ENCODE assay signal across 8 mouse cellular contexts in genomic region chr10:127310523-127311475, GRCm38 (mm10). TPM values are rescaled to one million over a fixed set of nuclear protein-coding genes. Genes with fewer than 3 reads are reported as not detected.
DNase-seq lines count a peak whose midpoint lies in the region; ATAC-seq and TF ChIP-seq lines count a peak whose summit lies in the region.

No protein-coding gene starts in this region.

- peak overlapping the region; percentile 94 for H3K4me3 ChIP-seq in heart, embryonic 11.5 days (ENCODE audit: low read depth, low read length)
- peak overlapping the region; percentile 87 to 91 for H3K4me3 ChIP-seq in ES-E14 (ENCODE audit: insufficient read depth in 1 of 2, low read depth in 1 of 2, low read length in 2 of 2, poor library complexity in 1 of 2, severe bottlenecking in 1 of 2)
- H3K4me3 ChIP-seq in limb, embryonic 11.5 days (ENCODE audit: low read depth, low read length) = peak overlapping the region; percentile 69
- H3K4me3 ChIP-seq in myocyte = peak overlapping the region; percentile 68

- no peaks in the 10 kb centered on the region for H3K9me3 ChIP-seq in heart, embryonic 11.5 days (replicated peaks; ENCODE audit: control insufficient read depth, low read length)
- no peaks in the 10 kb centered on the region for H3K9me3 ChIP-seq in ES-E14 (ENCODE audit: control insufficient read depth, insufficient read depth, low read depth, low read length)
- no peaks in the 10 kb centered on the region for H3K9me3 ChIP-seq in limb, embryonic 11.5 days (ENCODE audit: control insufficient read depth, low read length)

- peak overlapping the region; percentile 91 for H3ac ChIP-seq in myocyte (ENCODE audit: control insufficient read depth, insufficient read length)

- peaks cover 20% of the 10 kb centered on the region for H3K36me3 ChIP-seq in heart, embryonic 11.5 days (ENCODE audit: control insufficient read depth, insufficient read depth, low read length)
- H3K36me3 ChIP-seq in ES-E14 (ENCODE audit: control insufficient read depth, insufficient read depth, low read length, poor library complexity, severe bottlenecking) (peaks cover 31% of the 10 kb centered on the region), myocyte (ENCODE audit: control insufficient read depth, insufficient read depth) (peaks cover 37% of the 10 kb centered on the region)
- peaks cover 16% of the 10 kb centered on the region for H3K36me3 ChIP-seq in limb, embryonic 11.5 days (ENCODE audit: control insufficient read depth, insufficient read depth, low read length)

- peak overlapping the region; percentile 62 for H3K27ac ChIP-seq in heart, embryonic 11.5 days (ENCODE audit: low read depth, low read length)
- peak overlapping the region; percentile 68 for H3K27ac ChIP-seq in ES-E14 (ENCODE audit: insufficient read depth, low read depth, low read length, poor library complexity, severe bottlenecking)
- H3K27ac ChIP-seq in limb, embryonic 11.5 days (replicated peaks; ENCODE audit: low read depth, low read length) = no peak overlapping the region

- H3K4me2 ChIP-seq in heart, embryonic 11.5 days = peak overlapping the region; percentile 79
- peak overlapping the region; percentile 66 for H3K4me2 ChIP-seq in limb, embryonic 11.5 days (ENCODE audit: low read depth, severe bottlenecking)
- H3K4me2 ChIP-seq in myocyte (ENCODE audit: low read depth) = peak overlapping the region; percentile 82

- no peak for DNase-seq in heart, adult 9 months (ENCODE audit: low spot score in 2 of 2)
- no peak for DNase-seq in ES-E14 (ENCODE audit: low read depth, low spot score)
- peak; percentile 70 for DNase-seq in limb, embryonic 11.5 days (ENCODE audit: low spot score)
- DNase-seq in spleen, adult 18-20 months = no peak
- DNase-seq in adrenal gland, postnatal 36 days = no peak

- in situ Hi-C loops in ES-E14 (cut with MboI; ENCODE audit: low sequenced_read_pairs in 2 of 2, unreplicated experiment in 2 of 2) = no loop called here

- peak; percentile 8 for TF ChIP-seq POLR2A in myocyte (IDR thresholded peaks at IDR 0.05; ENCODE audit: insufficient read length, low read depth)

- H3K27me3 ChIP-seq in heart, embryonic 11.5 days (ENCODE audit: control insufficient read depth, insufficient read depth, low read length) = no peaks in the 10 kb centered on the region
- H3K27me3 ChIP-seq in limb, embryonic 11.5 days (ENCODE audit: control insufficient read depth, insufficient read depth, low read length) = no peaks in the 10 kb centered on the region
- no peaks in the 10 kb centered on the region for H3K27me3 ChIP-seq in myocyte (ENCODE audit: control insufficient read depth, insufficient read depth, insufficient read length)

- H3K4me1 ChIP-seq in heart, embryonic 11.5 days (ENCODE audit: control insufficient read depth, insufficient read depth, low read length) = peaks cover 6% of the 10 kb centered on the region
- peaks cover 2 to 4% of the 10 kb centered on the region in 2 experiments for H3K4me1 ChIP-seq in ES-E14 (ENCODE audit: control insufficient read depth in 2 of 2, insufficient read depth in 2 of 2, low read length in 2 of 2, poor library complexity in 1 of 2)
- H3K4me1 ChIP-seq in limb, embryonic 11.5 days (ENCODE audit: control insufficient read depth, insufficient read depth, low read length) = peaks cover 6% of the 10 kb centered on the region; the same call in 1 of the 2 replicates

- H3K9ac ChIP-seq in heart, embryonic 11.5 days (ENCODE audit: low read depth, low read length) = peak overlapping the region; percentile 87
- H3K9ac ChIP-seq in ES-E14 (ENCODE audit: insufficient read depth, low read depth, low read length, poor library complexity, severe bottlenecking) = peak overlapping the region; percentile 96
- peak overlapping the region; percentile 71 for H3K9ac ChIP-seq in limb, embryonic 11.5 days (ENCODE audit: low read length)

- 0 out of 2 replicates have a peak, but pooled peaks have one; percentile 40 for ATAC-seq in heart, embryonic 11.5 days (replicated peaks; ENCODE audit: insufficient number of reproducible peaks, low FRiP score, low TSS enrichment)
- peak; percentile 26; the same call in 1 of the 2 replicates for ATAC-seq in erythroid progenitor cell, adult 5-6 weeks (replicated peaks; ENCODE audit: low FRiP score, poor library complexity, severe bottlenecking)
- peak; percentile 41; the same call in 1 of the 2 replicates for ATAC-seq in limb, embryonic 11.5 days (ENCODE audit: insufficient number of reproducible peaks, low FRiP score, low TSS enrichment, low read depth)

- peaks cover 29% of the 10 kb centered on the region for H3K79me2 ChIP-seq in myocyte (ENCODE audit: control insufficient read depth, insufficient read depth)

- 29% methylated on average over 23 of the region's 23 CpGs for WGBS in heart, embryonic 11.5 days (ENCODE audit: insufficient replicate concordance)
- 38% methylated on average over 23 of the region's 23 CpGs for WGBS in limb, embryonic 11.5 days

TF ChIP-seq in ES-E14, 5 proteins besides CTCF, POLR2A, EP300 and RAD21:
- TF ChIP-seq MAFK (IDR thresholded peaks at IDR 0.05; ENCODE audit: insufficient read depth, low read depth, low read length) (no peak), CHD2 (IDR thresholded peaks at IDR 0.05; ENCODE audit: low read depth, low read length) (no peak), ZC3H11A (IDR thresholded peaks at IDR 0.05; ENCODE audit: borderline replicate concordance, low read depth, low read length) (no peak), ZNF384 (IDR thresholded peaks at IDR 0.05; ENCODE audit: low read depth, low read length) (no peak), HCFC1 (IDR thresholded peaks at IDR 0.05; ENCODE audit: borderline replicate concordance, insufficient read depth, low read length) (no peak)
TF ChIP-seq in ES-E14: peak in this region for 0.

TF ChIP-seq in myocyte, 11 proteins besides CTCF, POLR2A, EP300 and RAD21 (continues in another document):
- TF ChIP-seq E2F4 (IDR thresholded peaks at IDR 0.05; ENCODE audit: insufficient read depth) (no peak), USF1 (IDR thresholded peaks at IDR 0.05; ENCODE audit: low read depth) (no peak), POLR2AphosphoS2 (IDR thresholded peaks at IDR 0.05; ENCODE audit: insufficient read length, low read depth) (no peak), MAX (IDR thresholded peaks at IDR 0.05; ENCODE audit: low read depth) (no peak), MYOD1 (IDR thresholded peaks at IDR 0.05; ENCODE audit: control insufficient read depth in 1 of 3, insufficient read length in 2 of 3, low read depth in 2 of 3) (no peak), CEBPB (IDR thresholded peaks at IDR 0.05; ENCODE audit: insufficient read depth, poor library complexity, severe bottlenecking) (no peak), SRF (IDR thresholded peaks at IDR 0.05; ENCODE audit: control insufficient read depth, insufficient read length, low read depth) (no peak), TCF12 (IDR thresholded peaks at IDR 0.05; ENCODE audit: insufficient read depth, poor library complexity, severe bottlenecking) (no peak), REST (IDR thresholded peaks at IDR 0.05; ENCODE audit: insufficient read depth, insufficient read length) (no peak), MYOG (IDR thresholded peaks at IDR 0.05; ENCODE audit: control insufficient read depth in 1 of 3, insufficient read depth in 1 of 3, insufficient read length in 2 of 3, low read depth in 2 of 3) (no peak)

RNA-seq across cellular contexts. Expression of gene Mars, which starts 0.8 kb away (rescaled TPM):
- 104 and 105 TPM in 2 replicates for polyA plus RNA-seq in heart, embryonic 11.5 days (2014; fragmentation: Nextera tagmentation; extraction: Ambion mirVana)
- total RNA-seq in ES-E14 (2012; rRNA removed) = 206 and 377 TPM in 2 replicates
- total RNA-seq in erythroid progenitor cell, adult 5-6 weeks (2015; ENCODE audit: low replicate concordance) = 68.5 and 80.9 TPM in 2 replicates
- 86.0 and 98.9 TPM in 2 replicates for total RNA-seq in erythroid progenitor cell, adult 5-6 weeks (2017; ENCODE audit: low replicate concordance)
- polyA plus RNA-seq in limb, embryonic 11.5 days (2014; fragmentation: Nextera tagmentation; extraction: Ambion mirVana) = 167 and 170 TPM in 2 replicates
- 280 TPM for polyA plus RNA-seq in myocyte (2012; fragmentation: generic; extraction: Trizol)
- 100 to 1,000 TPM; 102 to 123 TPM for total RNA-seq in adrenal gland, postnatal 36 days (2021)

RNA-seq across cellular contexts. Expression of gene Arhgap9, which starts 11.0 kb away (rescaled TPM):
- polyA plus RNA-seq in heart, embryonic 11.5 days (2014; fragmentation: Nextera tagmentation; extraction: Ambion mirVana) = 1.7 TPM in 2 replicates
- 2.6 and 5.1 TPM in 2 replicates for total RNA-seq in ES-E14 (2012; rRNA removed)
- total RNA-seq in erythroid progenitor cell, adult 5-6 weeks (2015; ENCODE audit: low replicate concordance) = 18.0 and 18.9 TPM in 2 replicates
- 6.4 and 15.4 TPM in 2 replicates for total RNA-seq in erythroid progenitor cell, adult 5-6 weeks (2017; ENCODE audit: low replicate concordance)
- polyA plus RNA-seq in limb, embryonic 11.5 days (2014; fragmentation: Nextera tagmentation; extraction: Ambion mirVana) = 5.3 and 5.5 TPM in 2 replicates
- polyA plus RNA-seq in myocyte (2012; fragmentation: generic; extraction: Trizol) = 0.77 TPM
- 1 to 10 TPM; 1.7 to 2.2 TPM for total RNA-seq in adrenal gland, postnatal 36 days (2021)

RNA-seq across cellular contexts. Expression of gene Mbd6, which starts 22.0 kb away (rescaled TPM):
- polyA plus RNA-seq in heart, embryonic 11.5 days (2014; fragmentation: Nextera tagmentation; extraction: Ambion mirVana) = 13.6 and 15.1 TPM in 2 replicates
- 15.8 and 18.0 TPM in 2 replicates for total RNA-seq in ES-E14 (2012; rRNA removed)
- 55.8 and 69.6 TPM in 2 replicates for total RNA-seq in erythroid progenitor cell, adult 5-6 weeks (2015; ENCODE audit: low replicate concordance)
- total RNA-seq in erythroid progenitor cell, adult 5-6 weeks (2017; ENCODE audit: low replicate concordance) = 10.7 and 15.0 TPM in 2 replicates
- polyA plus RNA-seq in limb, embryonic 11.5 days (2014; fragmentation: Nextera tagmentation; extraction: Ambion mirVana) = 17.0 and 17.2 TPM in 2 replicates
- polyA plus RNA-seq in myocyte (2012; fragmentation: generic; extraction: Trizol) = 24.7 TPM
- 10 to 100 TPM; 42.0 to 45.2 TPM for total RNA-seq in adrenal gland, postnatal 36 days (2021)

RNA-seq across cellular contexts. Expression of gene Gli1, which starts 31.0 kb away (rescaled TPM):
- 0.65 and 1.2 TPM in 2 replicates for polyA plus RNA-seq in heart, embryonic 11.5 days (2014; fragmentation: Nextera tagmentation; extraction: Ambion mirVana)
- 14.9 and 47.3 TPM in 2 replicates for total RNA-seq in ES-E14 (2012; rRNA removed)
- total RNA-seq in erythroid progenitor cell, adult 5-6 weeks (2015; ENCODE audit: low replicate concordance) = not detected in 2 replicates
- total RNA-seq in erythroid progenitor cell, adult 5-6 weeks (2017; ENCODE audit: low replicate concordance) = not detected in 2 replicates
- 8.5 and 11.2 TPM in 2 replicates for polyA plus RNA-seq in limb, embryonic 11.5 days (2014; fragmentation: Nextera tagmentation; extraction: Ambion mirVana)
- polyA plus RNA-seq in myocyte (2012; fragmentation: generic; extraction: Trizol) = 1.00 TPM
- 1 to 10 TPM; 2.7 to 4.2 TPM for total RNA-seq in adrenal gland, postnatal 36 days (2021)

RNA-seq across cellular contexts. Expression of gene Inhbe, which starts 43.4 kb away (rescaled TPM):
- 0.06 TPM in 1 of 2 replicates, not detected in the other for polyA plus RNA-seq in heart, embryonic 11.5 days (2014; fragmentation: Nextera tagmentation; extraction: Ambion mirVana)
- total RNA-seq in ES-E14 (2012; rRNA removed) = 0.22 and 0.69 TPM in 2 replicates
- total RNA-seq in erythroid progenitor cell, adult 5-6 weeks (2015; ENCODE audit: low replicate concordance) = not detected in 2 replicates
- not detected in 2 replicates for total RNA-seq in erythroid progenitor cell, adult 5-6 weeks (2017; ENCODE audit: low replicate concordance)
- 0.03 and 0.15 TPM in 2 replicates for polyA plus RNA-seq in limb, embryonic 11.5 days (2014; fragmentation: Nextera tagmentation; extraction: Ambion mirVana)
- 0.10 TPM for polyA plus RNA-seq in myocyte (2012; fragmentation: generic; extraction: Trizol)
- total RNA-seq in adrenal gland, postnatal 36 days (2021) = not detected
